Mouse (Mus musculus): Measurements from ENCODE around the gene Parl.

DNA sequence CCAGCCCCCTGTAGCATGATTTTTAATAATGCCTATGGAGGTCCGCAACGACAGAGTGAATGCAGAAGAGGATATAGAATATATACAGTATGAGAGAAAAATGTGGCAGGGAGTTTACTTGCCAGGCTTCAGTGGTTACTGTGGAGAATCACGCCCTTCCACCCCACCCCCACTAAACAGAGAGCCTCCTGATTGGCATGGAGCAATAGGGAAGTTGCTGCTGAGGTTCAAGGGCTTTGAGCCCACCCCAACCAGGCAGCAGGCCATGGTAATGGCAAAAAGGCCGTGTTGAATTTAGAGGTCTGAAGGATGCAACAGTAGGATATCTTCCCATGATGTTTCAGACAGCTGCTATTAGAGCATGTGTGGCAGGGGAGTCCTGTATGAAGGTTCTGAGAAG, 30.8 kb downstream of the Parl start:
- TF ChIP-seq BHLHE40 (IDR thresholded peaks at IDR 0.05; ENCODE audit: low read depth, low read length) (no peak), MAX (IDR thresholded peaks at IDR 0.05; ENCODE audit: low read length) (no peak), ZKSCAN1 (IDR thresholded peaks at IDR 0.05; ENCODE audit: borderline replicate concordance, low read depth, low read length) (no peak), MAZ (IDR thresholded peaks at IDR 0.05; ENCODE audit: low read depth, low read length) (no peak), E2F4 (IDR thresholded peaks at IDR 0.05; ENCODE audit: insufficient replicate concordance, low read depth, low read length) (no peak), CTCF (conservative IDR thresholded peaks at IDR 0.05 in 1 of 2, IDR thresholded peaks at IDR 0.05 in 1 of 2; ENCODE audit: low read depth in 2 of 2, low read length in 2 of 2) (no peak), ETS1 (conservative IDR thresholded peaks at IDR 0.05; ENCODE audit: low read depth, low read length) (no peak), MEF2A (IDR thresholded peaks at IDR 0.05; ENCODE audit: borderline replicate concordance, low read depth, low read length) (no peak)

All from CH12.LX (cell line).